In genomic region chr6:17772514-17772913, GRCm38 (mm10) we compare ENCODE assay signal across 12 mouse cellular contexts.
DNase-seq lines count a peak whose midpoint lies in the region; ATAC-seq and TF ChIP-seq lines count a peak whose summit lies in the region.
"Had no signal": no experiment of that assay in that cellular context is flagged by ENCODE, and none has a peak within 500 bp of the region (broad histone marks: within the 10 kb centered on the region; RNA-seq: fewer than 3 reads in every experiment).

No protein-coding gene starts in this region.

- no peak for DNase-seq in heart, adult 9 months (ENCODE audit: low spot score in 2 of 2)
- DNase-seq in kidney, postnatal 10 days = peak; percentile 16
- DNase-seq in stomach, postnatal 0 days (ENCODE audit: low spot score) = peak; percentile 16
- no peak for DNase-seq in urinary bladder, postnatal 14 days (ENCODE audit: low spot score)
- DNase-seq in left cerebral cortex, postnatal 4 days = no peak
- DNase-seq: cerebellum, adult 11 months; midbrain, embryonic 14.5 days had no signal

- no peaks in the 10 kb centered on the region for H3K36me3 ChIP-seq in heart, embryonic 14.5 days (ENCODE audit: control insufficient read depth, insufficient read depth, low read length)
- no peaks in the 10 kb centered on the region for H3K36me3 ChIP-seq in midbrain, embryonic 12.5 days
- H3K36me3 ChIP-seq in midbrain, embryonic 16.5 days (ENCODE audit: control insufficient read depth, insufficient read depth, low read length) = no peaks in the 10 kb centered on the region
- H3K36me3 ChIP-seq in stomach, postnatal 0 days (ENCODE audit: control insufficient read depth, insufficient read depth, low read length) = no peaks in the 10 kb centered on the region
- H3K36me3 ChIP-seq: heart, embryonic 10.5 days; limb, embryonic 13.5 days had no signal

- intact Hi-C loops in left cerebral cortex, postnatal 4 days (cut with DNase I) = no loop called here

- TF ChIP-seq CTCF in stomach, postnatal 0 days (IDR thresholded peaks at IDR 0.05; ENCODE audit: low read depth) = no peak

- H3K4me1 ChIP-seq in heart, embryonic 14.5 days (ENCODE audit: control insufficient read depth in 2 of 2, insufficient read depth in 2 of 2, low read length in 2 of 2) = peaks cover 12 to 26% of the 10 kb centered on the region in 2 experiments
- H3K4me1 ChIP-seq in midbrain, embryonic 12.5 days = peaks cover 14% of the 10 kb centered on the region
- peaks cover 13% of the 10 kb centered on the region for H3K4me1 ChIP-seq in midbrain, embryonic 16.5 days (ENCODE audit: control insufficient read depth, insufficient read depth, low read length)
- no peaks in the 10 kb centered on the region for H3K4me1 ChIP-seq in stomach, postnatal 0 days (replicated peaks; ENCODE audit: control insufficient read depth, insufficient read depth)

- TF ChIP-seq EP300 in stomach, postnatal 0 days (optimal IDR thresholded peaks at IDR 0.05) = no peak

- 58% methylated on average over 3 of the region's 3 CpGs for WGBS in heart, embryonic 14.5 days
- 91% methylated on average over 3 of the region's 3 CpGs for WGBS in midbrain, embryonic 12.5 days
- WGBS in midbrain, embryonic 16.5 days = 87% methylated on average over 3 of the region's 3 CpGs
- 47% methylated on average over 3 of the region's 3 CpGs for WGBS in stomach, postnatal 0 days

- peak overlapping the region; percentile 37 for H3K4me2 ChIP-seq in heart, embryonic 14.5 days (ENCODE audit: low read length)
- no peak overlapping the region for H3K4me2 ChIP-seq in midbrain, embryonic 12.5 days (replicated peaks)
- no peak overlapping the region for H3K4me2 ChIP-seq in midbrain, embryonic 16.5 days (ENCODE audit: low read length)
- no peak overlapping the region for H3K4me2 ChIP-seq in stomach, postnatal 0 days (replicated peaks; ENCODE audit: low read depth)
- H3K4me2 ChIP-seq: limb, embryonic 13.5 days had no signal

- no peaks in the 10 kb centered on the region for H3K9me3 ChIP-seq in heart, embryonic 14.5 days (ENCODE audit: control insufficient read depth, low read length)
- H3K9me3 ChIP-seq in midbrain, embryonic 12.5 days = no peaks in the 10 kb centered on the region
- no peaks in the 10 kb centered on the region for H3K9me3 ChIP-seq in midbrain, embryonic 16.5 days (replicated peaks; ENCODE audit: control insufficient read depth, low read length, poor library complexity, severe bottlenecking)
- no peaks in the 10 kb centered on the region for H3K9me3 ChIP-seq in stomach, postnatal 0 days (ENCODE audit: control insufficient read depth, low read length)
- H3K9me3 ChIP-seq: heart, embryonic 10.5 days; limb, embryonic 13.5 days had no signal

- H3K9ac ChIP-seq in heart, embryonic 14.5 days (ENCODE audit: low read length) = no peak overlapping the region
- H3K9ac ChIP-seq in midbrain, embryonic 12.5 days (replicated peaks) = no peak overlapping the region
- H3K9ac ChIP-seq in midbrain, embryonic 16.5 days (ENCODE audit: low read depth, low read length) = no peak overlapping the region
- H3K9ac ChIP-seq in stomach, postnatal 0 days (ENCODE audit: low read length) = no peak overlapping the region
- H3K9ac ChIP-seq: limb, embryonic 13.5 days had no signal

- H3K27ac ChIP-seq in heart, embryonic 14.5 days (replicated peaks in 1 of 2; ENCODE audit: control insufficient read depth in 1 of 2, insufficient read depth in 1 of 2, low read depth in 2 of 2, low read length in 2 of 2) = peak overlapping the region; percentile 43 to 64; a peak in 1 of 4 replicates
- H3K27ac ChIP-seq in midbrain, embryonic 12.5 days (replicated peaks) = no peak overlapping the region
- no peak overlapping the region for H3K27ac ChIP-seq in midbrain, embryonic 16.5 days (ENCODE audit: low read length)
- H3K27ac ChIP-seq in stomach, postnatal 0 days (replicated peaks) = no peak overlapping the region
- H3K27ac ChIP-seq: heart, embryonic 10.5 days; limb, embryonic 13.5 days had no signal

- no peak overlapping the region for H3K4me3 ChIP-seq in heart, embryonic 14.5 days (ENCODE audit: control insufficient read depth in 1 of 2, insufficient read depth in 1 of 2, low read depth in 1 of 2, low read length in 2 of 2)
- H3K4me3 ChIP-seq in midbrain, embryonic 12.5 days = no peak overlapping the region
- no peak overlapping the region for H3K4me3 ChIP-seq in midbrain, embryonic 16.5 days (ENCODE audit: low read depth, low read length)
- H3K4me3 ChIP-seq in stomach, postnatal 0 days (ENCODE audit: low read depth, low read length) = no peak overlapping the region
- H3K4me3 ChIP-seq: heart, embryonic 10.5 days; limb, embryonic 13.5 days had no signal

- 0 out of 2 replicates have a peak, but pooled peaks have one; percentile 34 for ATAC-seq in heart, embryonic 14.5 days (ENCODE audit: insufficient number of reproducible peaks, insufficient read depth, low FRiP score, low read depth)
- peak; percentile 35; the same call in 1 of the 2 replicates for ATAC-seq in midbrain, embryonic 12.5 days (ENCODE audit: low FRiP score, low read depth)
- ATAC-seq in midbrain, embryonic 16.5 days = no peak
- no peak for ATAC-seq in stomach, postnatal 0 days (ENCODE audit: low FRiP score, low TSS enrichment)

- H3K27me3 ChIP-seq in heart, embryonic 14.5 days (ENCODE audit: control insufficient read depth, insufficient read depth, low read length) = no peaks in the 10 kb centered on the region
- no peaks in the 10 kb centered on the region for H3K27me3 ChIP-seq in midbrain, embryonic 12.5 days
- no peaks in the 10 kb centered on the region for H3K27me3 ChIP-seq in midbrain, embryonic 16.5 days (ENCODE audit: control insufficient read depth, insufficient read depth, low read depth, low read length)
- H3K27me3 ChIP-seq in stomach, postnatal 0 days (ENCODE audit: control insufficient read depth, insufficient read depth, low read length) = no peaks in the 10 kb centered on the region
- H3K27me3 ChIP-seq: limb, embryonic 13.5 days had no signal

Comparison
In these comparisons a context has a peak if more than half of its experiments do, and no peak if none do; other contexts are left out.
1. ATAC-seq: peak in heart, embryonic 14.5 days (single experiment) and midbrain, embryonic 12.5 days (single experiment); none in midbrain, embryonic 16.5 days (single experiment) and stomach, postnatal 0 days (single experiment).
2. H3K27ac ChIP-seq: peak in heart, embryonic 14.5 days (2 of 2); none in midbrain, embryonic 12.5 days (single experiment), midbrain, embryonic 16.5 days (single experiment) and stomach, postnatal 0 days (single experiment).
3. DNase-seq: peak in kidney, postnatal 10 days (single experiment) and stomach, postnatal 0 days (single experiment); none in heart, adult 9 months (0 of 2), urinary bladder, postnatal 14 days (single experiment) and left cerebral cortex, postnatal 4 days (single experiment).